Mouse (Mus musculus) C2C12 (cell line): ENCODE results near the gene Ankfy1.

Experiments used
- CEBPB ChIP-seq: IDR thresholded peaks from one replicate; pipeline ENCODE4 v1.6.1; 2011; ENCODE audit warnings: low read depth, mild to moderate bottlenecking, control low read depth, moderate library complexity
- CTCF ChIP-seq: IDR thresholded peaks from one replicate; pipeline ENCODE4 v1.5.1; 2011; ENCODE audit not compliant: control insufficient read depth, insufficient read depth, insufficient read length
- MYOG ChIP-seq: IDR thresholded peaks from one replicate; pipeline ENCODE4 v1.6.1; 2011; ENCODE audit not compliant: control insufficient read depth, insufficient read length; ENCODE audit errors: extremely low read depth
- USF1 ChIP-seq: IDR thresholded peaks from one replicate; pipeline ENCODE4 v1.6.1; 2011; ENCODE audit warnings: low read depth, mild to moderate bottlenecking, control low read depth, moderate library complexity

DNA sequence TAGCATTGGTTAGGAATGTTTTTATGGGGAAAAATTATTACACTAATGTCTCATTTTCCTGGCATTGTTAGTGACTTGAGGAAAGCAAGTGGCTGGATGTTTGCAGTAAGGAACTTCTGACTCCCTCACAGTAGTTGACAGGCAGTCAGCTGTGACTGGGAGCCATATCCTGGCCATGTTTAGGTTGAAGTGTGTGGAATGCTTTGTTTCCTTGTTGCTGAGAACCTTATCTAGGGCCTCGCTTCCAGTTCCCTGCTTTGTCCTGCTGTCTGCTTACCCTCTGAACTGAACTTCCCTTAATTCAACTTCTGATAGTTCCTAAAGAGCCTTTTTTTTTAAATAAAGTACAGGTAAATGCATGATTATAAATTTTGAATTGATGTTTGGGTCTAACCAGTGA is 46.5 kb downstream of the Ankfy1 start:
- TF ChIP-seq CTCF (no peak), USF1 (no peak), MYOG (no peak), CEBPB (no peak)
